Mouse (Mus musculus): ENCODE results near the gene Gm49336.
A peak's percentile ranks its signal among the peaks of the same experiment; 100 is the strongest.

Gm49336 gene

GRCm38 (mm10) chr14:60238551-60238950 lies 12.8 kb downstream of the Gm49336 start:
- DNase-seq (ENCODE audit: low spot score): no peak

- DNase-seq (ENCODE audit: low spot score): no peak
Measured at GRCm38 (mm10) chr14:60219886-60220285, 31.4 kb downstream of the Gm49336 start.

- no peak for DNase-seq (ENCODE audit: low spot score)
Measured at GRCm38 (mm10) chr14:60217616-60218015, 33.7 kb downstream of the Gm49336 start.

- DNase-seq (ENCODE audit: low spot score): no peak
Measured at GRCm38 (mm10) chr14:60216125-60216524, 35.2 kb downstream of the Gm49336 start.

- DNase-seq (ENCODE audit: low spot score): no peak
Measured at GRCm38 (mm10) chr14:60215000-60215399, 36.3 kb downstream of the Gm49336 start.

GRCm38 (mm10) chr14:60214040-60214439 lies 37.3 kb downstream of the Gm49336 start:
- no peak for DNase-seq (ENCODE audit: low spot score)

GRCm38 (mm10) chr14:60209166-60209565 lies 42.1 kb downstream of the Gm49336 start:
- no peak for DNase-seq (ENCODE audit: low spot score)

- DNase-seq (ENCODE audit: low spot score): no peak
Measured at GRCm38 (mm10) chr14:60204993-60205392, 46.3 kb downstream of the Gm49336 start.

- DNase-seq (ENCODE audit: low spot score): no peak
Measured at GRCm38 (mm10) chr14:60196884-60197283, 54.4 kb downstream of the Gm49336 start, which contains the start of gene Atp8a2. Atp8a2 (minus strand) TSS chr14:60197179.

GRCm38 (mm10) chr14:60195999-60196398 lies 55.3 kb downstream of the Gm49336 start:
- no peak for DNase-seq (ENCODE audit: low spot score)

GRCm38 (mm10) chr14:60194606-60195005 lies 56.7 kb downstream of the Gm49336 start:
- no peak for DNase-seq (ENCODE audit: low spot score)

- no peak for DNase-seq (ENCODE audit: low spot score)
Measured at GRCm38 (mm10) chr14:60189771-60190170, 61.5 kb downstream of the Gm49336 start.

GRCm38 (mm10) chr14:60188201-60188825 lies 63.0 kb downstream of the Gm49336 start:
- no peak for DNase-seq (ENCODE audit: low spot score)

GRCm38 (mm10) chr14:60181306-60181705 lies 70.0 kb downstream of the Gm49336 start:
- no peak for DNase-seq (ENCODE audit: low spot score)

GRCm38 (mm10) chr14:60178571-60178955 lies 72.7 kb downstream of the Gm49336 start:
- no peak for DNase-seq (ENCODE audit: low spot score)

- DNase-seq (ENCODE audit: low spot score): no peak
Measured at GRCm38 (mm10) chr14:60177614-60178570, 73.4 kb downstream of the Gm49336 start.

- DNase-seq (ENCODE audit: low spot score): peak; percentile 23
Measured at GRCm38 (mm10) chr14:60176891-60177613, 74.3 kb downstream of the Gm49336 start.

- no peak for DNase-seq (ENCODE audit: low spot score)
Measured at GRCm38 (mm10) chr14:60176469-60176890, 74.8 kb downstream of the Gm49336 start.

- DNase-seq (ENCODE audit: low spot score): no peak
Measured at GRCm38 (mm10) chr14:60172286-60173055, 78.8 kb downstream of the Gm49336 start.

GRCm38 (mm10) chr14:60170845-60171610 lies 80.3 kb downstream of the Gm49336 start:
- DNase-seq (ENCODE audit: low spot score): no peak

GRCm38 (mm10) chr14:60163367-60163766 lies 87.9 kb downstream of the Gm49336 start:
- DNase-seq (ENCODE audit: low spot score): no peak
